Mouse (Mus musculus) macrophage (primary cell): ENCODE data around the gene Tspan32. TPM values are rescaled to one million over a fixed set of nuclear protein-coding genes. Genes with fewer than 3 reads are reported as not detected.

Experiments
- H3K27ac ChIP-seq: fragments of 350-480 bp; formaldehyde crosslinking; 2 replicates; pipeline ENCODE4 v1.9.0; 2021
- H3K36me3 ChIP-seq: fragments of 350-480 bp; formaldehyde crosslinking; 2 replicates; pipeline ENCODE4 v1.9.0; 2021; ENCODE audit errors: inconsistent target
- H3K4me3 ChIP-seq: fragments of 350-480 bp; formaldehyde crosslinking; 2 replicates; pipeline ENCODE4 v1.9.0; 2021; ENCODE audit errors: inconsistent target
- H3K79me2 ChIP-seq: fragments of 350-480 bp; formaldehyde crosslinking; 2 replicates; pipeline ENCODE4 v1.9.0; 2021; ENCODE audit errors: inconsistent target
- WGBS: methylation state at CpG from one replicate; pipeline ENCODE4 v1.1.7; 2026; ENCODE audit warnings: inconsistent platforms; ENCODE audit not compliant: missing documents; 5-methylcytosine and 5-hydroxymethylcytosine counted together
- polyA plus RNA-seq: library from polyadenylated mRNA; stranded (reverse); fragments of 250-400 nt; gene quantifications from 3 replicates; pipeline ENCODE4 v1.2.4, GENCODE M21; 2018; ENCODE audit warnings: inconsistent platforms

Tspan32 gene
- polyA plus RNA-seq, 1 experiment from 2014 or later: 12.2 TPM

DNA sequence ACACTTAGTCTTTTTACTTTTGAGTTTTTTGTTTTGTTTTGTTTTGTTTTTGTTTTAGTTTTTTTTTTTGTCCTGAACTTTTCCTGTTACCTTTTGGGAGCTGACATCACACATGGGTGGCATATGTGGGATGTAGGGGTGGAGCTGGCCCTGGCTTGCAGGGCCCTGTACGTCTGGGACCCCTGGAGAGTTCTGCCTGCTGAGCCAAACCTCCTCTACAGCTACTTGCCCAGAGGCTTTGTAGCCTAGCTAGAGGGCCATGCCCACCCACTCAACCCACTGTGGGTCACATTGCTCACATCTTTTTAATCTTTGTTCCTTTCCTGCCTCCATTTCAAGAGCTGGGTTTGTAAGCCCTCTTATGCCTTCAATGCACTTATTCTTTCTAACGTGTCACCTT is 62.6 kb downstream of the Tspan32 start:
- Histone ChIP-seq H3K36me3 (peaks cover 8% of the 10 kb centered on the region; the same call in 1 of the 2 replicates), H3K4me3 (no peak overlapping the region)
- WGBS: 87% methylated on average over 2 of the region's 2 CpGs

GRCm38 (mm10) chr7:143067897-143068296 is 63.1 kb downstream of the Tspan32 start:
- Histone ChIP-seq H3K36me3 (peaks cover 8% of the 10 kb centered on the region; the same call in 1 of the 2 replicates), H3K4me3 (no peak overlapping the region), H3K27ac (peak overlapping the region; percentile 72; the same call in 1 of the 2 replicates), H3K79me2 (peaks cover 14% of the 10 kb centered on the region)
- WGBS: 90% methylated on average over 3 of the region's 3 CpGs

More for the DNA sequence above, 62.6 kb downstream of the Tspan32 start:
- H3K79me2 ChIP-seq: peaks cover 14% of the 10 kb centered on the region
- H3K27ac ChIP-seq: no peak overlapping the region

- H3K4me3 ChIP-seq: peak overlapping the region; percentile 8; the same call in 1 of the 2 replicates
- WGBS: 86% methylated on average over 13 of the region's 13 CpGs
- H3K27ac ChIP-seq: peak overlapping the region; percentile 72
- peaks cover 8% of the 10 kb centered on the region; the same call in 1 of the 2 replicates for H3K36me3 ChIP-seq
- H3K79me2 ChIP-seq: peaks cover 14% of the 10 kb centered on the region
Measured at GRCm38 (mm10) chr7:143068316-143068881, 63.6 kb downstream of the Tspan32 start.

GRCm38 (mm10) chr7:143068882-143069591 is 64.2 kb downstream of the Tspan32 start, which contains the start of gene Tssc4:
Tssc4 (plus strand) TSS chr7:143069249.
- H3K4me3 ChIP-seq: peak within 1 kb of the TSS; percentile 78
- under 1% methylated on average over 51 of the region's 51 CpGs for WGBS
- peaks cover 14% of the 10 kb centered on the region for H3K79me2 ChIP-seq
- H3K27ac ChIP-seq: peak within 1 kb of the TSS; percentile 72
- peaks cover 8% of the 10 kb centered on the region; the same call in 1 of the 2 replicates for H3K36me3 ChIP-seq

Other genes starting within 250 kb of the Tspan32 start
- not detected in 3 replicates for gene Th, start 73.9 kb upstream of the Tspan32 start, polyA plus RNA-seq
- gene Ascl2, start 35.8 kb upstream of the Tspan32 start, polyA plus RNA-seq: 0.18 to 1.9 TPM (median 0.23 TPM) in 3 replicates
- 105 to 150 TPM (median 143 TPM) in 3 replicates for gene Cd81, start 47.7 kb downstream of the Tspan32 start, polyA plus RNA-seq
- gene Tssc4, start 64.2 kb downstream of the Tspan32 start, polyA plus RNA-seq: 11.1 to 20.1 TPM (median 14.3 TPM) in 3 replicates
- gene Trpm5, start 89.6 kb downstream of the Tspan32 start, polyA plus RNA-seq: not detected in 3 replicates
- 0.07 to 0.32 TPM in 2 of 3 replicates, not detected in the other for gene Kcnq1, start 101.3 kb downstream of the Tspan32 start, polyA plus RNA-seq